Mouse (Mus musculus): ENCODE data around the gene Ascc3. TPM values are rescaled to one million over a fixed set of nuclear protein-coding genes. Genes with fewer than 3 reads are reported as not detected.

The Ascc3 gene
- total RNA-seq, 2 experiments from 2014 or later = 16.0 to 16.9 TPM

DNA sequence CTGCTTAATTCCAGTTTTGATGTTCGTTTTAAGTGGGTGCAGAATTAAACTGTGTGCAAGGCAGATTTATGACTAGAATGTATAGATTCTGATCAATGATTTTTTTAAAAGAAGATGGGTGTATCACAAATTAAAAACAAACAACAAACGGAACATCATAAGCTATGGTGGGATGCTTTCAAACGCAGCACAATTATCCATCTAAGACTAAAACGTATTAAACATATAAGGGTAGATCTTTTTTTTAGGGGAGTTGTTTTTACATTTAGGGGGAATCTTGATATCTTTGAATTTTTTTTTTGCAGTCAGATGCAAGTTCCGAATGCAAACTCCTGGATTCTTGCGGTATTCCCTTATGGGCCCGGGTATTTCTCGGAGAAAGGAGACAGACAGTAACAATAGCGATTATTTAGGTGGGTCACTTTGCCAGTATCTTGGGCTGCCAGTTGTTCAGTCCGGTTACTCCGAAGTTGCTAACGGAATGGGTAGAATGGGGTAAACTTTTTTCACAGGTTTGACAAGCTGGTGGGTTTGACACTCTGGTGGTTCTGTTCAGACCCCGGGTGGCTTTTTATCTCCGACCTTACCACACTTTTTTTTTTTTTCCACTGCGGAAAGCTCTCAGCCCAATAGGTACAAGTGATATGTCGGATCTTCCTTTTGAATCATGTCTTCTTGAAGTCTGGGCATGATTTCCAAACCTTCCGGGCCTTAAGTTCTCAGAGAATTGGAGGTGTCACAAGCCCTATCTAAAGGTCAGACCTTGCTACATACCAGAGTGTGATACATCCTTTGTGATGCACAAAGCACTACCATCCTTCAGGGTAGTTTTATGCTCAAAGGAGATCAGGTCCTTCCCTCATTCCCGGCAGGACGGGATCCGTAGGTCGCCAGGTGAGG lies 307.6 kb downstream of the Ascc3 start:
- intact Hi-C loops (cut with DNase I) = loop anchor here (5.0 kb wide), 1 partner anchor 308 kb away; the partner anchor contains the start of gene Ascc3
- DNase-seq = no peak
- H3K27ac ChIP-seq = no peak overlapping the region
- no peak for TF ChIP-seq CTCF (IDR thresholded peaks at IDR 0.05)
- H3K4me3 ChIP-seq = no peak overlapping the region
